Mouse (Mus musculus): Measurements from ENCODE around the gene Ctbs. TPM values are rescaled to one million over a fixed set of nuclear protein-coding genes. Genes with fewer than 3 reads are reported as not detected.

Gene Ctbs
- polyA plus RNA-seq, 1 experiment from 2014 or later = 4.0 TPM

DNA sequence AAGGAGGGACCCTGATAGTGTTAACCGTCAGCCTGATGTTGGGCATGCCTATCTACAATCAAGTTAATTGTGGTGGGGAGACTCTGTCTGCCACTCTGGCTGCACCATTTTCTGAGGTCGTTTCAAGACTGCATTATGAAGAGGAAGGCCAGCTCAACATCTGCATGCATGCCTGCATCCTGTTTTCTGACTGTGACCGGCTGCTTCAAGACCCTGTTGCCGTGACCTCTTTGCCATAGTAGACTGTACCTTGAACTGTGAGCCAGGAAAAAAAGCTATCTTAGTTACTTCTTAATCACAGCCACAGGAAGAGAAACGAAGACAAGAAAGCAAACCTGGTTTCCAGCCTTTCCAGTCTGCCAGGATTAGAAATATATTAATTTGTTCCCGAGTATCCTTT lies 626 bp upstream of the Ctbs start:
- H3K9ac ChIP-seq (replicated peaks; ENCODE audit: low read depth, low read length) = no peak overlapping the region
- H3K4me2 ChIP-seq (ENCODE audit: low read length) = no peak overlapping the region
- no peak for ATAC-seq
- no peaks in the 10 kb centered on the region; the same call in 1 of the 2 replicates for H3K4me1 ChIP-seq (replicated peaks; ENCODE audit: control insufficient read depth, insufficient read depth, low read length)
- H3K9me3 ChIP-seq (ENCODE audit: control insufficient read depth, low read length) = 0 out of 2 replicates have a peak, but pooled peaks cover 3% of the 10 kb centered on the region
- no peak overlapping the region for H3K27ac ChIP-seq (ENCODE audit: low read length)
- H3K27me3 ChIP-seq (replicated peaks; ENCODE audit: control insufficient read depth, insufficient read depth, low read length) = no peaks in the 10 kb centered on the region
- WGBS = 86% methylated on average over 6 of the region's 6 CpGs
- 0 out of 2 replicates have a peak, but pooled peaks cover 3% of the 10 kb centered on the region for H3K36me3 ChIP-seq (ENCODE audit: control insufficient read depth, insufficient read depth)
- no peak overlapping the region for H3K4me3 ChIP-seq (replicated peaks; ENCODE audit: low read length)

DNA sequence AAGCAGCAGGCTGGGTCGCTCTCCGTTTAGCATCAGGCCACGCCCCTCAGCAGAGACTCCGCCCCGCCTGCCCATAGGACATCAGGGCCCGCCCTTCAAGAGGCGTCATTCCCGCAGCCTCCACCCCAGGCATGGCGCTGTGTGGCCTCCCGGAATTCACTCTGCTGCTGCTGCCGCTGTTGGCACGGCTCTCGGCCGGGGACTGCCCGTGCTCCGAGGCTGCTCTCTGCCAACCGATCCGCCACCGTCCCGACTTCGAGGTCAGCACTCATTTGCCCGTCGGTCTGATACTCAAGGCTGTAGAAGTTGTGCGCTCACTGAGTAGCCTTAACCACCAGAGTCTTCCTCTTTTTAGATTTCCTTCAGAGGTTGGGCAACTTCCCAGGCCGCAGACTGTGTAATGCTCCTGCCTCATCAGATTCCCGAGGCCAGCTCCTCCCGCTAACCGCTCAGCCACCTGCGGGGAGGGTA lies 811 bp downstream of the Ctbs start:
- under 1% methylated on average over 29 of the region's 29 CpGs for WGBS
- Histone ChIP-seq H3K4me3 (replicated peaks; ENCODE audit: low read length) (peak overlapping the region; percentile 57), H3K4me2 (ENCODE audit: low read length) (peak overlapping the region; percentile 56), H3K27ac (ENCODE audit: low read length) (no peak overlapping the region), H3K36me3 (ENCODE audit: control insufficient read depth, insufficient read depth) (0 out of 2 replicates have a peak, but pooled peaks cover 3% of the 10 kb centered on the region), H3K27me3 (replicated peaks; ENCODE audit: control insufficient read depth, insufficient read depth, low read length) (no peaks in the 10 kb centered on the region), H3K9ac (replicated peaks; ENCODE audit: low read depth, low read length) (peak overlapping the region; percentile 69), H3K4me1 (replicated peaks; ENCODE audit: control insufficient read depth, insufficient read depth, low read length) (no peaks in the 10 kb centered on the region; the same call in 1 of the 2 replicates), H3K9me3 (ENCODE audit: control insufficient read depth, low read length) (0 out of 2 replicates have a peak, but pooled peaks cover 3% of the 10 kb centered on the region)
- ATAC-seq = peak; percentile 99

DNA sequence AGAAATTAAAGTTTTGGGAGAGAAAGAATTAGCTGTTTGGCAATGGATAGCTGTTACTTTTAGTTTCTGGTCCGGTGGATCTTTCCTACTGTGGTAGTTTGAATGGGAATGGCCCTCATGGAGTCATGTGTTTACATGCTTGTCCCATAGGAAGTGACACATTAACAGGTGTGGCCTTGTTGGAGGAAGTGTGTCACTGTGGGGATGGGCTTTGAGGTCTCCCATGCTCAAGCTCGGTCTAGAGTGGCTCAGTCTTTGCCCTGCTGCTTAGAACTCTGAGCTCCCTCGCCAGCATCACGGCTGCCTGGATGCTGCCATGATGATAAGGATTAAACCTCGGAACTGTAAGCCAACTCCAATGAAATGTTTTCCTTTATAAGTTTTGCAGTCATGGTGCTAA lies 1.8 kb downstream of the Ctbs start:
- no peaks in the 10 kb centered on the region for H3K36me3 ChIP-seq (ENCODE audit: control insufficient read depth, insufficient read depth)
- WGBS = 81% methylated on average over 5 of the region's 5 CpGs
- H3K9ac ChIP-seq (replicated peaks; ENCODE audit: low read depth, low read length) = no peak overlapping the region
- no peaks in the 10 kb centered on the region for H3K9me3 ChIP-seq (ENCODE audit: control insufficient read depth, low read length)
- ATAC-seq = no peak
- H3K4me1 ChIP-seq (replicated peaks; ENCODE audit: control insufficient read depth, insufficient read depth, low read length) = no peaks in the 10 kb centered on the region; the same call in 1 of the 2 replicates
- no peak overlapping the region for H3K4me2 ChIP-seq (ENCODE audit: low read length)
- no peaks in the 10 kb centered on the region for H3K27me3 ChIP-seq (replicated peaks; ENCODE audit: control insufficient read depth, insufficient read depth, low read length)
- H3K27ac ChIP-seq (ENCODE audit: low read length) = no peak overlapping the region
- no peak overlapping the region for H3K4me3 ChIP-seq (replicated peaks; ENCODE audit: low read length)

DNA sequence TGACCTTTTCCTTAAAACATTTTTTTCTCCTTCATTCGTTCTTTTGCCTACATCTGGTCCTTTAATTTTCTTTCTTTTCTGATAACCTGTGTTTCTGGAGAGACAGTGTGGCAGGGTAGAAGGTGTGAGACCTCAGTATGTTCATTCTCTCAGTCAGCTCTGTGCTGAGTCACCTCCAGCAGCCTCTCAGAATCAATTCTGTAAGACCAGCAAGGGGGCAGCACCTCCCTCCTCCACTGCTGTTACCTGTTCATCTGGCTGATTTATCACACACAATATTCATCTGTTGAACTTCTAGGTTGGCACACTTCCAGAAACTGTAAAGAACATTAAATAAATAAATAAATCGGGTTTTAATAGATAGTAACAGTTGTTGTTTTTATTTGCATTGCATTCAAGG lies 13.3 kb downstream of the Ctbs start:
- Histone ChIP-seq H3K9ac (replicated peaks; ENCODE audit: low read depth, low read length) (no peak overlapping the region), H3K9me3 (ENCODE audit: control insufficient read depth, low read length) (no peaks in the 10 kb centered on the region), H3K4me2 (ENCODE audit: low read length) (no peak overlapping the region), H3K4me3 (replicated peaks; ENCODE audit: low read length) (no peak overlapping the region), H3K27ac (ENCODE audit: low read length) (no peak overlapping the region), H3K27me3 (replicated peaks; ENCODE audit: control insufficient read depth, insufficient read depth, low read length) (no peaks in the 10 kb centered on the region), H3K4me1 (replicated peaks; ENCODE audit: control insufficient read depth, insufficient read depth, low read length) (no peaks in the 10 kb centered on the region), H3K36me3 (ENCODE audit: control insufficient read depth, insufficient read depth) (no peaks in the 10 kb centered on the region)
- 76% methylated on average over 2 of the region's 2 CpGs for WGBS
- no peak for ATAC-seq

DNA sequence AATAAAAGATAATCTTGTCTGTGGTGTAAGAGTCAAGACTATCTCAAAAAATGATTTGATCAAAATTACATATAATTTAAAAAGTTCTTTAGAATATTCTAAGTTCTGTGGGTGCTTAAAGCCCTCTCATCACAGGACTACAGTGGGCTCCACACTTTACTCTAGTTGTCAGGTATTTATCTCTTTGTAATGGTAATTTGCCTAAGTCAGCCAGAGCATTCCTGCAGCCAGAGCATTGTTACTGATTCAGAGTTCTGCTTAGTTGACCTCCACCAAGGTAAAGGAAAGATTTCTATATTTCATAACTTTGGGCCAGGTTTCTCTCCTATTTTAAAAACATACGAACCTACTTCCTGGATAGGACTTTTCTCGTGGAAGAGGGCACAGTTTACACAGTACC lies 19.6 kb downstream of the Ctbs start:
- H3K9me3 ChIP-seq (ENCODE audit: control insufficient read depth, low read length) = no peaks in the 10 kb centered on the region
- no peaks in the 10 kb centered on the region for H3K27me3 ChIP-seq (replicated peaks; ENCODE audit: control insufficient read depth, insufficient read depth, low read length)
- no peak overlapping the region for H3K27ac ChIP-seq (ENCODE audit: low read length)
- H3K9ac ChIP-seq (replicated peaks; ENCODE audit: low read depth, low read length) = no peak overlapping the region
- ATAC-seq = no peak
- H3K4me3 ChIP-seq (replicated peaks; ENCODE audit: low read length) = no peak overlapping the region
- no peaks in the 10 kb centered on the region for H3K4me1 ChIP-seq (replicated peaks; ENCODE audit: control insufficient read depth, insufficient read depth, low read length)
- no peaks in the 10 kb centered on the region for H3K36me3 ChIP-seq (ENCODE audit: control insufficient read depth, insufficient read depth)
- WGBS = 83% methylated on average over 2 of the region's 2 CpGs
- no peak overlapping the region for H3K4me2 ChIP-seq (ENCODE audit: low read length)

DNA sequence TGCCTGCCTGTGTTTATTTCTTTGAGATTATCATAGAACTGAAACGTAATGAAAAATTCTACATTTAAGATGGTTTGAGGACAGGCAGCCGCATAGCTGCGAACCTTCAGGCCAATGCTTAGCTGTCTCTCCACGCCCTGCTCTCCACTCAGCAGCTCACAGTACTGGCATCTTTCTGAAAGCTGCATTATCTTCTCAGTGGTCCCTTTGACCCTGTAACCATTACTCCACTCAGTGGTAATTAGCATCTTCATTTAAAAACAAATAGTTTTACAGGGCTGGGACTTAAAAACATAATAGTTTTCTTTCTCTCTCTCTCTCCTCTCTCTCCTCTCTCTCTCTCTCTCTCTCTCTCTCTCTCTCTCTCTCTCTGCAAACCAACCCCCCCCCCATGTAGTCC lies 23.1 kb downstream of the Ctbs start:
- ATAC-seq = no peak
- no peaks in the 10 kb centered on the region for H3K27me3 ChIP-seq (replicated peaks; ENCODE audit: control insufficient read depth, insufficient read depth, low read length)
- no peaks in the 10 kb centered on the region for H3K4me1 ChIP-seq (replicated peaks; ENCODE audit: control insufficient read depth, insufficient read depth, low read length)
- WGBS = 62% methylated on average over 4 of the region's 4 CpGs
- no peaks in the 10 kb centered on the region for H3K36me3 ChIP-seq (ENCODE audit: control insufficient read depth, insufficient read depth)
- H3K9me3 ChIP-seq (ENCODE audit: control insufficient read depth, low read length) = no peaks in the 10 kb centered on the region
- H3K9ac ChIP-seq (replicated peaks; ENCODE audit: low read depth, low read length) = no peak overlapping the region
- no peak overlapping the region for H3K27ac ChIP-seq (ENCODE audit: low read length)
- H3K4me3 ChIP-seq (replicated peaks; ENCODE audit: low read length) = no peak overlapping the region
- no peak overlapping the region for H3K4me2 ChIP-seq (ENCODE audit: low read length)

DNA sequence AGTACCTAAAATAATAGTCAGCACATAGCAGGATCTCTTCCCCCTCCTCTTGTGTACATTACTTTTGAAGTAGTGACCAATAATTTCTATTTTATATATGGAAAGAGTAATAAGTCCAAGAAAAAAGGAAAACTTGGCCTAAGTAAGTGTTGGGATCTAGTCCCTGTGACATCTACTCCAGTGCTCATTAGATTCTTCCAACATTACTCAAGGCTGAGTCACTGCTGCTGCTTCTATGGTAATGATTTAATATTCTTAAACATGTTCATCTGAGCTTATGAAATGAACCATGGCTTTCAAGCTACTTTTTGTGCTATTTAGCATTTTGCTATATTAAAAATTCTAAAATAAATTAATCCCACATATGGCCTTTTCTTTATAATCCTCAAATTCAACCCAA lies 24.1 kb downstream of the Ctbs start:
- no peak for ATAC-seq
- H3K9me3 ChIP-seq (ENCODE audit: control insufficient read depth, low read length) = no peaks in the 10 kb centered on the region
- no peak overlapping the region for H3K4me3 ChIP-seq (replicated peaks; ENCODE audit: low read length)
- no peak overlapping the region for H3K27ac ChIP-seq (ENCODE audit: low read length)
- no peaks in the 10 kb centered on the region for H3K27me3 ChIP-seq (replicated peaks; ENCODE audit: control insufficient read depth, insufficient read depth, low read length)
- H3K36me3 ChIP-seq (ENCODE audit: control insufficient read depth, insufficient read depth) = no peaks in the 10 kb centered on the region
- H3K4me2 ChIP-seq (ENCODE audit: low read length) = no peak overlapping the region
- H3K9ac ChIP-seq (replicated peaks; ENCODE audit: low read depth, low read length) = no peak overlapping the region
- H3K4me1 ChIP-seq (replicated peaks; ENCODE audit: control insufficient read depth, insufficient read depth, low read length) = no peaks in the 10 kb centered on the region

DNA sequence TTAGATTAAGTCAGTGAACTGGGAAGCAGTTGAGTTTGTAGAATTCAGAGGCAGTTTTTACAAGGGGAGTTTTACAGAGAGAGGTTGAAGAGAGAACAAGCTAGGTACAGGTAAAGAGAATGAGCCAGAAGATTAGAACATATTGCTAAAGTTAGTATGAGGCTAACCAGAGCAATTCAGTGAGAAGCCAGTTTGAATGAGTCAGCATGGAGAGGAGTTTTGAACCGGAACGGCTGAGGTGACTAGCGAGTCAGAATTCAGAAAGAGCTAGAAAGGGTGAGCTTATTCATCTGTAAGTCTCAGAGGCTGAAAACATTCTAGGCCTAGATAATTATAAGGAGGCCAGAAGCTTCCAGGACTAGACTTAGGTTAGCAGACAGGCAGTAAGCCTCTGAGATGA lies 24.8 kb downstream of the Ctbs start:
- no peak overlapping the region for H3K9ac ChIP-seq (replicated peaks; ENCODE audit: low read depth, low read length)
- no peaks in the 10 kb centered on the region for H3K27me3 ChIP-seq (replicated peaks; ENCODE audit: control insufficient read depth, insufficient read depth, low read length)
- H3K4me3 ChIP-seq (replicated peaks; ENCODE audit: low read length) = no peak overlapping the region
- H3K36me3 ChIP-seq (ENCODE audit: control insufficient read depth, insufficient read depth) = no peaks in the 10 kb centered on the region
- no peak overlapping the region for H3K27ac ChIP-seq (ENCODE audit: low read length)
- no peak overlapping the region for H3K4me2 ChIP-seq (ENCODE audit: low read length)
- 85% methylated on average over 3 of the region's 3 CpGs for WGBS
- no peaks in the 10 kb centered on the region for H3K4me1 ChIP-seq (replicated peaks; ENCODE audit: control insufficient read depth, insufficient read depth, low read length)
- H3K9me3 ChIP-seq (ENCODE audit: control insufficient read depth, low read length) = no peaks in the 10 kb centered on the region
- no peak for ATAC-seq

DNA sequence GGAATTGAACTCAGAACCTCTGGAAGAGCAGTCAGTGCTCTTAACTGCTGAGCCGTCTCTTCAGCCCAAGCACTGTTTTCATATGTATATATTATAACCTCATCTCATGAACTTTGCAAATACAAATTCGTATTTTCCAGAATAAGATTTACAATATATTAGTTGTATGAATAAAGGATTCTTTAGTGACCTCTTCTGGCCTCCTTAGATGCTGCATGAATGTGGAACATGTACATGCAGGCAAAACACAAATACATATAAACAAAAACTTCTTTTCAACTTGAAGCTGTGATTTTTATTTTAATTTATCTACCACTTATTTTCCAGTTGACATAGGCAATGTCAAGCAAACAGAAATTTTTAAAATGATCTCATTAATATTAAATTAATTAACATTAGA lies 32.4 kb downstream of the Ctbs start:
- no peaks in the 10 kb centered on the region for H3K36me3 ChIP-seq (ENCODE audit: control insufficient read depth, insufficient read depth)
- no peak for ATAC-seq
- no peak overlapping the region for H3K27ac ChIP-seq (ENCODE audit: low read length)
- no peak overlapping the region for H3K4me2 ChIP-seq (ENCODE audit: low read length)
- H3K4me3 ChIP-seq (replicated peaks; ENCODE audit: low read length) = no peak overlapping the region
- H3K9ac ChIP-seq (replicated peaks; ENCODE audit: low read depth, low read length) = no peak overlapping the region
- H3K4me1 ChIP-seq (replicated peaks; ENCODE audit: control insufficient read depth, insufficient read depth, low read length) = no peaks in the 10 kb centered on the region
- no peaks in the 10 kb centered on the region for H3K27me3 ChIP-seq (replicated peaks; ENCODE audit: control insufficient read depth, insufficient read depth, low read length)
- no peaks in the 10 kb centered on the region for H3K9me3 ChIP-seq (ENCODE audit: control insufficient read depth, low read length)
- WGBS = 72% methylated on average over 2 of the region's 2 CpGs

DNA sequence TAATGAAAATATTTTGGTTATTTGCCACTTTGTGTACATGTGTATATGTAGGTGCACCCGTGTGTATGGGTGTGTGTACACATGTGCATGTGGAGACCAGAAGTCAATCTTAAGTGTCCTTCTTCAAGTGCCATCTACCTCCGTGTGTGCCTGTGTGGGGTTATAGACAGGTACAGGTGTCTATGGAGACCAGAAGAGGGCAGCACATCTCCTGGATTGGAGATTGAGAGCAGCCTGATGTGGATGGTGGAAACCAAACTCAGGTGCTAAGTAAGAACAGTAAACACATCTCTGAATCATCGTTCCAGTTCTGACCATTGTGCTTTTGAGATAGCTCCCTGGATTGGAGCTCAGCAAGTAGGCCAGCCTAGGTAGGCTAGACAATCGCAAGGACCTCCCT lies 36.9 kb downstream of the Ctbs start:
- 86% methylated on average over 4 of the region's 4 CpGs for WGBS
- H3K9me3 ChIP-seq (ENCODE audit: control insufficient read depth, low read length) = no peaks in the 10 kb centered on the region
- ATAC-seq = no peak

More for the DNA sequence above, 36.9 kb downstream of the Ctbs start:
- Histone ChIP-seq H3K4me2 (ENCODE audit: low read length) (no peak overlapping the region), H3K27ac (ENCODE audit: low read length) (no peak overlapping the region), H3K36me3 (ENCODE audit: control insufficient read depth, insufficient read depth) (no peaks in the 10 kb centered on the region), H3K9ac (replicated peaks; ENCODE audit: low read depth, low read length) (no peak overlapping the region), H3K4me3 (replicated peaks; ENCODE audit: low read length) (no peak overlapping the region), H3K27me3 (replicated peaks; ENCODE audit: control insufficient read depth, insufficient read depth, low read length) (no peaks in the 10 kb centered on the region), H3K4me1 (replicated peaks; ENCODE audit: control insufficient read depth, insufficient read depth, low read length) (no peaks in the 10 kb centered on the region)
